Mouse (Mus musculus): ENCODE results near the gene Eipr1. TPM values are rescaled to one million over a fixed set of nuclear protein-coding genes. Genes with fewer than 3 reads are reported as not detected.

The Eipr1 gene
- 10 to 100 TPM; 20.8 to 37.2 TPM for total RNA-seq (2023)

GRCm38 (mm10) chr12:28751508-28752263 is at the start of gene Eipr1:
Eipr1 (plus strand) TSS chr12:28751803.

GRCm38 (mm10) chr12:28750021-28750633 is 1.5 kb upstream of the Eipr1 start, which contains the start of gene Trappc12:
Trappc12 (minus strand) TSS chr12:28750472.

Other genes with a start within 250 kb of the Eipr1 start
- under 1 TPM; 0.34 to 0.36 TPM for gene Dcdc2c, start 199.4 kb upstream of the Eipr1 start, total RNA-seq (2023)
- not detected for gene Allc, start 169.3 kb upstream of the Eipr1 start, total RNA-seq (2023)
- under 1 TPM in 1 of 2 experiments, not detected in 1; 0.45 TPM for gene Colec11, start 128.4 kb upstream of the Eipr1 start, total RNA-seq (2023)
- gene Rps7, start 115.8 kb upstream of the Eipr1 start, total RNA-seq (2023), result 100 to 1,000 TPM; 515 to 595 TPM
- gene Rnaseh1, start 102.2 kb upstream of the Eipr1 start, total RNA-seq (2023), result 10 to 100 TPM; 16.8 to 19.8 TPM
- gene Adi1, start 76.6 kb upstream of the Eipr1 start, total RNA-seq (2023), result 10 to 100 TPM; 16.5 to 17.7 TPM
- gene Trappc12, start 1.3 kb upstream of the Eipr1 start, total RNA-seq (2023), result 10 to 100 TPM; 38.5 to 39.1 TPM

Data from monocyte, adult 59 days (primary cell).